Mouse (Mus musculus) embryo, embryonic 11 days (tissue): ENCODE data around the gene Tnfrsf25.

Source experiments
- DNase-seq: peaks from one replicate; pipeline ENCODE4 v3.0.0-alpha.2; 2015

Tnfrsf25 gene

DNA sequence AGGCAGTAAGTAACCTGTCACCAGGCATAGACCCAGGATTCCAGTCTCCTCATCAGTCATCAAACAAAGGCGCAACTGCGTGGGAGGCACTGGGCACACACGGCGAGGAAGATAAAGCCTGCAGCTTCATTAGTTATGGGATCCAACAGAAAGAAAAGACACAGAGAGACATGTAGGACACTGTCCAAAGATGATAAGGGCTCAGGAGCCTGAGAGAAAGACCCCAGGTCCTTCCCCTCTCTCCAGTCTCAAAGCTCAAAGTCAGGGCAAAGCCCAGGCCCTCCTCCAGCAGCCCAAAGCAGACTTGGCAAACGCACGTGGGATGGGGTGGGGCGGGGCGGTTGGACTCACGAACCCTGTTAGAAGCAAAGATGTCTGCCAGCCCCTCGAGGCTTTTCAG lies 29.7 kb downstream of the Tnfrsf25 start:
- DNase-seq, result no peak

DNA sequence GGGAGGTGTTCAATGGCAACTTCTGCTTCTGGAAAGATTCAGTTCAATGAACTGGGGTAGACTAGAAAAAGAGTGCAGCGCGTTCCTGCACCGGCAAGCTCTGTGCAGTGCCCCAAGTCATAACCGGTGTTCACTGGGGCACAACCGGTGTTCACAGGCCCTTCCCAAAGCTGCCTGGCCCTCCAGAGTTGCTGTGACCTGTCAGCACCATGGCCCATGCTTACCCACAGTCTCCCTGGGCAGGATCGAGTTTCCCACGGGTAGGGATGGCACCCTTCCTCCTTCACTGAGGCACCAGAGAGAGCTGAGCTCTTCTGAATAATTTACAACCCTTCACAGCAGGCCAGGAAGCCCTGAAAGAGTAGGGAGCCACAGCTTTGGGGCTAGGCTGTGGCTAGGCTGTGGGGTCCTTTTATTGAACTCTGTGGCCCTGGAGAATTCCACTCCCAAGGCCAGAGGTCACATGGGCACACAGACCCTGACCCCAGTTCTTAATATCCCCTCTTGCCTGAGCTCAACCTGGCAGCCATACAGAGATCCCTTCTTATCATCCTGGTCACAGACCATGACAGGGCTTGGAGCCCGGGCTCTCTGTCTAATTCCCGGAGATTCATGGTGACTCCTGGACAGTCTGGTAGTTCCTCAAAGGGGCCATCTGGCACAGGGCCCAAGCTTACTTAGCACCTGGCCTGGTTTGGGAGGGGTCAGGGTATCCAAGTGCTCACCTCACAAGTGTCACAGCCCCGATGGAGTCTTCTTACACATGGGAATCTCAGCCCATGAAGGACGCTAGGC lies 30.5 kb downstream of the Tnfrsf25 start:
- DNase-seq, result no peak

DNA sequence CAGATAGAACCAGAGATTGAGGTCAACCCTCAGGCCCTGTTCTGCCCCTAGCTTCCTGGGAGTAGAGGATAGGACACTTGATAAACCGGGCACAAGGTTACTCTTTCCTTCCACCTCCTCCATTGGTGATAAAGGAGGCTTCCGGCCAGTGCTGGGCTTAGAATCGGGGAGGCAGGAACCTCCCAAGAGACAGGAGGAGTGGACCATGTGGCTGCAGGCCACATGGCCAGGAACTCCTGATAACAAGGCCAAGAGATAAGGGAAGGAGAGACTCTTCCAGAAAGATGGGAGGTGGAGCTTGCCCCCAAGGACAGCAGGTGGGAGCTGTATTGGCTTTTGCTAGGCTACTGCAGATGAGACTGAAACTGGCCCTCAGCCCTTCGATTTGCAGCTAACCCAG lies 34.8 kb downstream of the Tnfrsf25 start:
- DNase-seq, result no peak

DNA sequence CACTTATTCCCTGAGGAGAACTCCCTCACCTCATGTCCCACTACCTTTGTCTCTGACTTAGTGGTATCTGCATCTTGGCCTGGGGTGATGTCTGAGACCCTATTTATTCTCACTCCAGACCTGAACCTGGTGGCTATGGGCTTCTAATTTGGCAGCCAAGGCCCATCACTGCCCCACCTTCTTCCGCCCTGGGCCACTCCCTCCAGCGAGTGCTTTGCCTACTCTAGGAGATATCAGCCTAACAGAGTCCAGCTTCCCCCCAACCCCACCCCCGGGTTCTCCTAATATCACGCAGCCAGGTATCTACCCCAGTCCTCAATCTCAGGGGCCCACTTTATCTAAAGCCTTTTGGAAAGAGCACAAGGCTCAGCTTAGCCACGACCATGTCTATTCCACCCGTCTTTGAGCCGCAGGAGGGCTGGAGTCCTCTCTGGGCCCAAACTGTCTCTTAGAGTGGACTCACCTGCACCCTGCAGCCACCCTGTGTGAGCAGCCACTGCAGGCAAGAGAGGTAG lies 35.8 kb downstream of the Tnfrsf25 start:
- DNase-seq, result no peak

DNA sequence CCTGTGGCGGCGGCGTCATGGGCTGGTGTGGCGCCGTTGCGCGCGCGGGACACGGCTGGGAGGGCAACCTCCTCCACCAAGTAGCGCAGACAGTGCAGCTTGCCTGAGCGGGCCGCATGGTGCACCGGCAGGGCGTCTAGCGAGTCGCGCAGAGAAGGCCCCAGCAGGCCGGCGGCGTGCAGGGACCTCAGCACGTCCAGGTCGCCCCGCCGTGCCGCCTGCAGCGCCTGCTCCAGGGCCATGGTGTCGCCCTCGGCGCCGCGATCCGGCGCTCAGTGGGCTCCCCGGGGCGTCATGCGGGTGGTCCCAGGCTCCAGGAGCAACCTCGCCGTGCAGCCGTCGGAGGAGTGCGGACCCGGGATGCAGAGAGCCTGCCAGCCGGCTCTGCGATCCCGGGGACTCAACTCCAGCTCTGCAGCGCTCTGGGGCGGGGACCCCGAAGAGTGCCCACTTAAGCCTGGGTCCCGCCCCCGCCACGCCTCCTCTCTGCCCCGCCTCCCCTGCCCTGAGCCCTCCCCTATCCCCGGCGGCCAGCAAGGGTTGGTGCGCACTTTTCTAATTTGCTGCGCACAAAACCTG lies 36.3 kb downstream of the Tnfrsf25 start, which contains the start of gene Espn:
Espn (minus strand) TSS at position 406 of the 579 bp plus-strand sequence.
- peak; percentile 83 for DNase-seq

DNA sequence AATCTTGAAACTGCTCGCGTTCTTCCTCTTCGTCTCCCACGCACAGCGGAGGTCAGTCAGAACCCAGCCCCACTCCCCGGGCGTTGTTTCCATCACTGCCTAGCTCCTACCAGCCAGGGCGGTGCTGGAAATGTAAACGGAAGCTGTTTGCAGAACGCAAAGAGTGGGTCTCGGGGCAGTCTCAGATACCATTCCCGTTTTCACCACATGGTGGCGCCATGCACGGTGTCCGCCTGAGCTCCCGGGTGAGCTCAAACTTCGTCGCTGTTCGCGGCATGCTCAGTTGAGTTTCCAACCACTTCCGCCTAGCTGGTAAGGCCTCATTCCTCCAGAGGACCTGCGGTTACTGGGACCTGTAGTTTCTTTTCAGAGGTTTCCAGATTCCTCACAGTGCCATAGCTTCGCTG lies 38.0 kb downstream of the Tnfrsf25 start:
- peak; percentile 86 for DNase-seq

DNA sequence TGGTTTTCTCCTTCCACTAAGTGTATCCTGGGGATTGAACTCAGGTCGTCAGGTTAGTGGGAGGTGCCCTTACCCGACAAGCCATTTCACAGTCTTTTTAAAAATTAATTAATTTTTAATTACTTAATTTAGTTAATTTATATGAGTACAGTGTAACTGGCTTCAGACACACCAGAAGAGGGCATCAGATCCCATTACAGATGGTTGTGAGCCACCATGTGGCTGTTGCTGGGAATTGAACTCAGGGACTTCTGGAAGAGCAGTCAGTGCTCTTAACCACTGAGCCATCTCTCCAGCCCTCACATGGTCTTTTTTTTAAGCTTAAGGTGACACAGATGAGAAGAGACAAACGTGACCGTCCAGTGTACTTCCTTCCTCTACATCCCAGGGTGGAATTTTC lies 39.3 kb downstream of the Tnfrsf25 start:
- DNase-seq, result no peak

DNA sequence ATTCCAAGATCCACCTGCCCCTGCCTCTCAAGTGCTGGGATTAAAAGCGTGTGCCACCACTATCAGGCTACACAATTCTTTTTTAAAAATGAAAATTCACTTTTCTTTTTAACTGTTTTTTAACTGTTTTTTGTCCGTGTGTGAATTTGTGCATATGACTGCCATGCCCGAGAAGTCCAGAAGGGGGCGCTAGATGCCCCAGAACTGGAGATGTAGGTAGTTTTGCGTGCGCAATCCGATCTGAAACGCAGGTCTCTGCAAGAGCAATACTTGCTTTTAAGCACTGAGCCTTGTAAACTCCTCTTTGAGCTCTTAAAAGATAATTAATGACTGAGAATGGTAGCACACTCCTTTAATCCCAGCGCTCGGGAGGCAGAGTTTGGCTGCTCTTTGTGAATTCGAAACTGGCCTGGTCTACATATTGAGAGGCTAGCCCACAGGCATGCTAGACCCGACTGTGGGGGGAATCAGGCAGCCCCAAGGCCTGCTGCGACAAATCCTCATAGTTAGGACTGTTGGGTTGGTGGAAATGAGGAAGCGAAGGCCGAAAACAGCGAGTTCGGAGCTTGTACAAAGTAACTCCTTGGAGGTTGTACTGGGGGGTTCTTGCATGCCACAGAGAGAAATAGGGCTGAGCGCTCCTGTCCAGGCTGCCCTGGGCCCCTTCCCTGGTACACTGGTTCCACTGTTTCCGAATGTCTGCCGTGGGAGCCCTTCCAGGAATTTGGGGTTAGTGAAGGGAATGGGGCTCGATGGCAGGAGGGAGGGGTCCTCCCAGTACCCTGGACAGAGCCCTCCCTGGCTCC lies 42.2 kb downstream of the Tnfrsf25 start:
- DNase-seq, result peak; percentile 56

DNA sequence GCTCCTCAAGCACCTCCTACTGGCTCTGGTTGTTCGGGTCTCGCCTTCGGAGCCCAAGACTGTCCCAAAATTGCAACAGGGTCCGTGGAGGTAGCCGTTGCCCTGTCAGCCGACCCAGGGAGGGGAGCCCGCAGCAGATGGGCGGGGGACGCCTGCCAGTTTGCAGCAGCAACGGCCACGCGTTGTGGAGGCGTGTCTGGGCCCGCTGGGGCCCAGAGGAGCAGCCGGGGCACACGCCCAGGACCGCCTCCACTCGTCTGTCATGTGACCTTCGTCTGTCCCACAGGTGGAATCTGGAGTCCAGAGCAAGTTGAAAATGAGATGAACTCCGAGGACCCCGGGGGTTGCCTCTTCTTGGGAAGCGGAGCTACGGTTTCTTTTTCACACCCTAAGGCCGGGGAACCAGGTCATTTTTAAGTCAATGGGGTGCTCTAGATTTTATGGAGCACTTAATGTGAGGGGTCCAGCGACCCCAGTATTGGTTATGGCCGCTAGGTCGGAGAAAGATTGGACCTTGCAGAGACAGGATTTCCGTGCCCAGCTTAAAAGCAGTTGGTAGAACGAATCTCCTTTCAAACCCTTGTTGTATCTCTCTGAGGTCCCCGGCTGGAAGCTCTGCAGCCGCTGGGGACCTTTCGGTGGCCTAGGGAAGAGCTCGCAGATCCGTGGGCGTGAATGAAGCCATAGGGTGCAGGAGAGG lies 43.0 kb downstream of the Tnfrsf25 start, which contains the start of gene Hes2:
Hes2 (plus strand) TSS at position 283 of the 700 bp plus-strand sequence.
- no peak for DNase-seq

DNA sequence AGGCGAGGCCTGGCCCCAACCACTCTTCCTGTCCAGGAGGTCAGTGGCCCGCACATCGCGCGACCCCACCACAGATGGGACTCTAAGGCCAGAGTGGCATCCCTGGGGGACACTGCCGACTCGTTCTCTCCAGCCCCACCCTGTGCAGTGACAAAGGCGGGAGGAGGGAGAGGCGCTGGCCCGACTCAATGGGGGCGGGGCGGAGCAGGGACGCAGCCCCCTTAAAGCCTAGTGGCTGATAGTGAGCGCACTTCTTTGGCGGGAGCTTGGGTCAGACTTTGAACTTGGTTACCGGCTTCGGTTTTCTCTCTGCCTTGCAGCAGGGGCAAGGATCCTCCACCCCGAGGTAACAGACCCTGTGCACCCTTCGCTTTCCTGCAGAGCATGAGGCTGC lies 43.5 kb downstream of the Tnfrsf25 start:
- DNase-seq, result no peak

DNA sequence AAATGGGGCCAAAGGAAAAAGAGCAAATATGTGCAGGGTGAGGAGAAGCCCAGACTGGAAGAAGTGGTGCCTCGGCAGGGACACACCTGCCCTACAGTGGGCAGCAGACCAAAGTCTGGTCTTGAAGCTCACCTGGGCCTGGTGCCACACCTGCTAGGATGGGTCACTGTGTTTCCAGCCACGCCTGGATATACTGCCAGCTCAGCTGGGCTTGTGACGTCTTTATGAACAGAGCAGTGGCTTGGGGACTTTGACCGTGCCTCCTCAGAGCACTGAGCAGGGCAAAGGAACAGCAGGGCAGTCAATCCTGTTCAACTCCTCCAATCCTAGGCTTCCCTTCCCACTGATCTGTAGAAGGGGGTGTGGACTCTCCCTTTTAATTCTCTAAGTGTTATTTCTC lies 45.0 kb downstream of the Tnfrsf25 start:
- DNase-seq, result no peak

DNA sequence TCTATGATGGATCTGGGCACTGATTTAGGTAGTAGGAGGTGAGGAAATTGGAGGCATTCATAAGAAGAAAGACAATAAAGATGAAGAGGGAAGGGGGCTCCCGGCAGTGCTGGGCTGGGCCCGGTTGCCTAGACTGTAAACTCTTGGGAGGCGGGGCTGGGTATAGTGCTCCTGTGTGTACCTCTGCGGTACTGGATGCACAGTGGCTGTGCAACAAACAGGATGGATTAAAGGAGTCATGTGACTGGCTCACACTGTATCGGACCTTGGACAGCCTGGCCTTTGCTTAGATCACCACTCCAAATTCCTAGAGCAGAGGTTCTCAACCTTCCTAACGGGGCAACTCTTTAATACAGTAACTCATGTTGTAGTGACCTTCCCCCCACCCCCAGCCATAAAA lies 45.9 kb downstream of the Tnfrsf25 start:
- no peak for DNase-seq

DNA sequence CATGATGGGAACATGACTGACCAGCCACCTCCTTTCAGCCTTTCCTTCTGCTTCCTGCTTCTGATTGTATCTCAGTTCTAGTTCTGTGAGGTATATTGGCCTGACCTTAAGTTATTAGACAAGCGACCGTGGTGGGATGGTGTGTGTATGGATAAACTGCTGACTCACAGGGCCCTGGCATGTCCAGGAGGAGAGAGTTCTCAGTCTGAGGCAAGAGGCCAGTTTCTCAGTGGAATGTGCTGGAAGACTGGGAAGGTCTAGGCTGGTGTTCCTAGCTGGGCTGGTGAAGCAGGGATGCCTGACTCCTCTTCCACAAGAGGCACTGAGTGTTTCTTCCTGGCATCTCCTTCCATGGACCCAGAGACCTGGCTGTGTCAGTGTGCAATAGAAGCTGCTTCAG lies 47.0 kb downstream of the Tnfrsf25 start:
- no peak for DNase-seq

DNA sequence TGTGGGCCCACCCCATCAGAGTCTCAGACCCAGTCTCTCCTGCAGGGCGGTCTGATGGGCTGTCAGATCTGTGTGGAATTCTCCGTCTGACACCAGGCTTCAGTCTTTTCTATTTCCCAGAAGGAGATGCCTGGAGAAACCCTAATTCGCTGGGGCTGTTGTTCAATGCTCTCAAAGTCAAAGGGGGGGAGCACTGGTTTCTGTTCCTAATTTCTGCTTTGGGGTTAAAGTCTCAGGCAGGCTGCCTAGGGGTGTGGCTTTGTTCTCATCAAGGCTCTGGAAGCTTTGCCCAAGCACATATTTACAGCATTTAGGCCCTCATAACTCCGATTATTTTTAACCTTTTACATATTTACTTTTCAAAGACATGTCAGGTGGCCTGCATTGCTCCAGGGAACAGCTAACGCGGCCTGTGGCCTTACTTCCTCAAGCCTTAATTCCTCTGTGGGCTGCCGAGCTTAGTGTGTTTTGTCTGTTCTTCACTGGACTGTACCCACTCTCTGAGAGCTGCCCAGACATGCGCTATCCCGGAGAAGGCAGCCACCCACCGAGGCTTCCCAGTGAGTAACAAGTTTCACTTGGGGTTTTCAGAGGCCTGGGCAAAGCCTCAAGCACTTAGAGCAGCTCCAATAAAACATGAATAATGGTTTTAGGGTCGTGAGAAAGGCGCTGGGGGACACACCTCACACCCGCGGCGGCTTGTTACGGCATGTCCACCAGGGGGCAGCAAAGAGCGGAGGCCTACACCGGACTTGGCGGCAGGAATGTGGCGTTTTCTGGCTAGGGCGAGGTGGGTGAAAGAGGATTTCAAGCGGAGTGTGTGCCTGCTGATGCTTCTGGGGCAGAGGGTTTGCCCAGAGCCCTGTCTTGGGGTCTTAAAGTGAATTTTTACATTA lies 49.5 kb downstream of the Tnfrsf25 start:
- peak; percentile 77 for DNase-seq

DNA sequence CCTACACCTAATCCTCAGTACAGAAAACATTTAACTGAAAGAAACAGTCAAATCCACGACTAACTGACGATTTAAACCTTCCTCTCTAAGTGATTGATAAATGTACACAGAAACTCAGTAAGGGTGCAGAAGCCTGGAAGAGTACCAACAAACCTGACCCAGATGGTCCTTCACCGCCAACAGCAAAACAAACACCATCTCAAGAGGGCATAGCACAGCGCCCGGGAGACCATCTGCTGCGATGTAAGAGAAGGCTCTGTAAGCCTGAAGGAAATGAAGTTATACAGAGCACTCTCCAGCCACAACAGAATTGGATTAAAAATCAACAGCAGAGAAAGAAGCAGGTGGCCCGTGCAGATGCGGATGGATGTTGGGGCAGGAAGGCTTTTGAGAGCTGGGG lies 52.3 kb downstream of the Tnfrsf25 start:
- no peak for DNase-seq

DNA sequence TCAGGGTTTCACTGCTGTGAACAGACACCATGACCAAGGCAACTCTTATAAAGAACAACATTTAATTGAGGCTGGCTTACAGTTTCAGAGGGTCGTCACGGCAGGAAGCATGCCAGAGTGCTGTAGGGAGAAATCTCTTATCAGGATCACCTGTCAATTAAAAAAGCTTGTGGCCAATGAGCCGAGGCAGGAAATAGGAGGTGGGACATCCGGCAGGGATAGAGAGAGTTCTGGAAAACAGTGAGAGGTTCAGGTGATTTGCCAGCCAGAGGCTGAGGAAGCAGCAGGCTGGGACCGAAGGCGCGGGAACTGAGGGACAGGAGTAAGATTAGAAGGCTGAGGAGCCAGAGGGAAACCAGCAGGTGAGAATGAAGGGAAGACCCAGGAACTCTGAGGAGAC lies 53.4 kb downstream of the Tnfrsf25 start:
- no peak for DNase-seq
